Mouse (Mus musculus) E14TG2a.4 (cell line): ENCODE results near the gene Hist1h1t.

ENCODE experiments used
- H3K27me3 ChIP-seq: 2 replicates; pipeline ENCODE4 v1.6.1; 2014; ENCODE audit warnings: low read length, control low read depth; ENCODE audit not compliant: insufficient read depth
- H3K36me3 ChIP-seq: 2 replicates; pipeline ENCODE4 v1.6.1; 2014; ENCODE audit warnings: low read length, control low read depth; ENCODE audit not compliant: insufficient read depth
- H3K4me1 ChIP-seq: replicated peaks from 2 replicates; pipeline ENCODE4 v1.6.1; 2014; ENCODE audit warnings: low read depth, low read length, control low read depth
- H3K4me3 ChIP-seq: replicated peaks from 2 replicates; pipeline ENCODE4 v1.5.1; 2014; ENCODE audit warnings: mild to moderate bottlenecking, low read length
- H3K9me3 ChIP-seq: 2 replicates; pipeline ENCODE4 v1.6.1; 2014; ENCODE audit warnings: low read length, control low read depth
- CTCF ChIP-seq: conservative IDR thresholded peaks from 2 replicates; pipeline ENCODE4 v1.5.1; 2014; ENCODE audit warnings: low read length
- NANOG ChIP-seq: IDR thresholded peaks from 2 replicates; pipeline ENCODE4 v1.6.1; 2014; ENCODE audit warnings: borderline replicate concordance, low read length, mixed read lengths
- POU5F1 ChIP-seq: IDR thresholded peaks from 2 replicates; pipeline ENCODE4 v1.6.1; 2014; ENCODE audit warnings: low read length, borderline replicate concordance

The Hist1h1t gene

DNA sequence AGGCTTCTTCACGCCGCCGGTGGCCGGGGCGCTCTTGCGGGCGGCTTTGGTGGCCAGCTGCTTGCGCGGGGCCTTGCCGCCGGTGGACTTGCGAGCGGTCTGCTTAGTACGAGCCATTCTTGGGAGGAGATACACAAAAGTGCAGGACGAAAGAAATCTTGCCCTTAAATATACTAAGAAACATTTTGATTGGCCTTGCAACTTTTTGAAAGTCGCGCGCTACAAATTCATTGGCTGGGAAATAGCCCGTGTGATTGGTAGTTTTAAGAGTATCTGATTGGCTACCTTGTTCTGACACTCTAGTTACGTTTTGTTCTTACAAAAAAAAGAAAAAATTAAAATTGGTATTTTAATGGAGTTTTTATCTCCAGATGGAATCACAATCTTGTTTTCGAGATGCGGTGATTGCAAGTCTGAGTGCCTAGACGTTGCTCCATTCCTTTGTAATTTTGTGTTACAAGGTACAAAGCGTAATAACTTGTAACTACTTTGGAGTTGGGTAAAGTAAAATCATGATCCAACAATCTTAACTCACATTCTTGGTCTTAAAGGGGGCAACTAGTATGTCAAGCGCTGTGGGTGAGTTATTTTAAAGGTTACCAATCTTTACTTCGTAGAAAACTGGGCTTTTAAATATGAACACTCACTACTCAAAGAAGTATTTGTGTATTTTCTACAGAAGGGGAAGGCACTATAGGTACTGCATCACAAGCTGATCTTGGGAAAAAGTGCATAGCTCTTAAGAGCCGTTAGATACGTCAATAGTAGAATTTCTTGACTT, 50.0 kb downstream of the Hist1h1t start, which contains the start of gene Hist1h3c:
Gene Hist1h3c (minus strand): TSS at position 222 of the 781 bp plus-strand sequence.
- Histone ChIP-seq H3K4me3 (peak within 1 kb of the TSS; percentile 75), H3K36me3 (no peaks in the 10 kb centered on the region), H3K4me1 (peaks cover 46% of the 10 kb centered on the region), H3K9me3 (no peaks in the 10 kb centered on the region), H3K27me3 (no peaks in the 10 kb centered on the region)
- TF ChIP-seq CTCF, result no peak
- no peak for TF ChIP-seq POU5F1
- TF ChIP-seq NANOG, result no peak
